ENCODE assay signal across 27 mouse cellular contexts in the genomic region with DNA sequence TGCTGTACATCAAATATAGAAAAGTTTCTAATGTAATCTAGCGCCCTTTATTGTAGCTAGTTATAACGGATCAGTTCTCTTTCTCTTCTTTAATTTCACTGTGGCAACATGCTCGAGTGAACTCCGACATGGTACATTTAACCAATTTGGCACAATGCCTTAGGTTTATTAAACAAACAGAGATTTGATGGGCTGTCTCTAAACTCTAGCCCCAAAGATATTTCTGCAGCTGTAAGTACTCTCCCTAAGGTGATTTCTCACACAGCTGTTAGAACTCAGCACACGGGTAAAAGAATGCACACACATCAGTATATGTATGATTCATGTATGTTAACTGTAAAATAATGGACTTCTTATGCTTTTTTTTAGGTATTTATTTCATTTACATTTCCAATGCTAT.
DNase-seq lines count a peak whose midpoint lies in the region; ATAC-seq and TF ChIP-seq lines count a peak whose summit lies in the region.
"Had no signal": no experiment of that assay in that cellular context is flagged by ENCODE, and none has a peak within 500 bp of the region (broad histone marks: within the 10 kb centered on the region; RNA-seq: fewer than 3 reads in every experiment).

No protein-coding gene starts in this region.

- 55% methylated on average over 5 of the region's 5 CpGs for WGBS in hindbrain, embryonic 16.5 days
- 89% methylated on average over 5 of the region's 5 CpGs for WGBS in hindbrain, embryonic 10.5 days
- 30% methylated on average over 5 of the region's 5 CpGs for WGBS in lung, embryonic 14.5 days
- WGBS in liver, embryonic 11.5 days, result 90% methylated on average over 5 of the region's 5 CpGs

- no peaks in the 10 kb centered on the region; the same call in 1 of the 2 replicates for H3K4me1 ChIP-seq in hindbrain, embryonic 16.5 days (ENCODE audit: control insufficient read depth, insufficient read depth, low read depth, low read length)
- H3K4me1 ChIP-seq in hindbrain, embryonic 10.5 days (replicated peaks), result no peaks in the 10 kb centered on the region
- no peaks in the 10 kb centered on the region for H3K4me1 ChIP-seq in lung, embryonic 14.5 days (ENCODE audit: insufficient read depth)
- no peaks in the 10 kb centered on the region for H3K4me1 ChIP-seq in liver, embryonic 11.5 days (replicated peaks; ENCODE audit: control insufficient read depth, insufficient read depth, low read length)
- H3K4me1 ChIP-seq: heart, embryonic 10.5 days; heart, embryonic 15.5 days; hindbrain, embryonic 15.5 days; intestine, embryonic 15.5 days; liver, embryonic 13.5 days; midbrain, embryonic 10.5 days; neural tube, embryonic 12.5 days had no signal

- no peak overlapping the region for H3K9ac ChIP-seq in hindbrain, embryonic 16.5 days (ENCODE audit: low read depth, low read length)
- no peak overlapping the region for H3K9ac ChIP-seq in lung, embryonic 14.5 days
- no peak overlapping the region for H3K9ac ChIP-seq in liver, embryonic 11.5 days (ENCODE audit: low read depth, low read length)
- H3K9ac ChIP-seq: heart, embryonic 15.5 days; hindbrain, embryonic 15.5 days; intestine, embryonic 15.5 days; liver, embryonic 13.5 days; neural tube, embryonic 12.5 days had no signal

- no peak overlapping the region for H3K4me2 ChIP-seq in hindbrain, embryonic 16.5 days (ENCODE audit: low read length)
- H3K4me2 ChIP-seq in lung, embryonic 14.5 days, result no peak overlapping the region
- H3K4me2 ChIP-seq in liver, embryonic 11.5 days, result no peak overlapping the region
- H3K4me2 ChIP-seq: heart, embryonic 15.5 days; hindbrain, embryonic 15.5 days; intestine, embryonic 15.5 days; liver, embryonic 13.5 days; neural tube, embryonic 12.5 days had no signal

- H3K27ac ChIP-seq in hindbrain, embryonic 16.5 days (ENCODE audit: low read depth, low read length), result no peak overlapping the region
- no peak overlapping the region for H3K27ac ChIP-seq in hindbrain, embryonic 10.5 days
- no peak overlapping the region for H3K27ac ChIP-seq in lung, embryonic 14.5 days (ENCODE audit: low read depth)
- no peak overlapping the region for H3K27ac ChIP-seq in liver, embryonic 11.5 days (ENCODE audit: low read depth, low read length)
- H3K27ac ChIP-seq: heart, embryonic 10.5 days; heart, embryonic 15.5 days; hindbrain, embryonic 15.5 days; intestine, embryonic 15.5 days; liver, embryonic 13.5 days; midbrain, embryonic 10.5 days; neural tube, embryonic 12.5 days had no signal

- no peaks in the 10 kb centered on the region for H3K27me3 ChIP-seq in hindbrain, embryonic 16.5 days (replicated peaks; ENCODE audit: control insufficient read depth, insufficient read depth, low read length)
- H3K27me3 ChIP-seq in hindbrain, embryonic 10.5 days (ENCODE audit: insufficient read depth, poor library complexity, severe bottlenecking), result no peaks in the 10 kb centered on the region
- H3K27me3 ChIP-seq in lung, embryonic 14.5 days (ENCODE audit: insufficient read depth, low read length), result no peaks in the 10 kb centered on the region
- no peaks in the 10 kb centered on the region for H3K27me3 ChIP-seq in liver, embryonic 11.5 days (replicated peaks; ENCODE audit: control insufficient read depth, insufficient read depth, low read length)
- H3K27me3 ChIP-seq: heart, embryonic 15.5 days; hindbrain, embryonic 15.5 days; intestine, embryonic 15.5 days; liver, embryonic 13.5 days; neural tube, embryonic 12.5 days had no signal

- no peaks in the 10 kb centered on the region for H3K9me3 ChIP-seq in hindbrain, embryonic 16.5 days (ENCODE audit: control insufficient read depth, low read length)
- H3K9me3 ChIP-seq in hindbrain, embryonic 10.5 days, result no peaks in the 10 kb centered on the region
- H3K9me3 ChIP-seq in lung, embryonic 14.5 days (ENCODE audit: low read depth, low read length), result no peaks in the 10 kb centered on the region
- no peaks in the 10 kb centered on the region for H3K9me3 ChIP-seq in liver, embryonic 11.5 days (ENCODE audit: control insufficient read depth, low read length)
- H3K9me3 ChIP-seq: heart, embryonic 10.5 days; heart, embryonic 15.5 days; hindbrain, embryonic 15.5 days; intestine, embryonic 15.5 days; liver, embryonic 13.5 days; midbrain, embryonic 10.5 days; neural tube, embryonic 12.5 days had no signal

- no peaks in the 10 kb centered on the region for H3K36me3 ChIP-seq in hindbrain, embryonic 16.5 days (ENCODE audit: control insufficient read depth, insufficient read depth, low read length)
- no peaks in the 10 kb centered on the region for H3K36me3 ChIP-seq in hindbrain, embryonic 10.5 days
- H3K36me3 ChIP-seq in lung, embryonic 14.5 days (ENCODE audit: insufficient read depth), result no peaks in the 10 kb centered on the region
- no peaks in the 10 kb centered on the region for H3K36me3 ChIP-seq in liver, embryonic 11.5 days (ENCODE audit: control insufficient read depth, insufficient read depth, low read length)
- H3K36me3 ChIP-seq: heart, embryonic 10.5 days; heart, embryonic 15.5 days; hindbrain, embryonic 15.5 days; intestine, embryonic 15.5 days; liver, embryonic 13.5 days; midbrain, embryonic 10.5 days; neural tube, embryonic 12.5 days had no signal

- no peak for DNase-seq in hindbrain, embryonic 10.5 days (ENCODE audit: low spot score)
- peak; percentile 73 for DNase-seq in lung, embryonic 14.5 days
- no peak for DNase-seq in lung, postnatal 25 days (ENCODE audit: low spot score)
- DNase-seq in retina, postnatal 1 day, result peak; percentile 26
- no peak for DNase-seq in retina, embryonic 14.5 days (ENCODE audit: low spot score)
- no peak for DNase-seq in liver, embryonic 11.5 days (ENCODE audit: low spot score)
- DNase-seq: adrenal gland, postnatal 10 days; B cell, adult 2 months; cerebellum, adult 11-12 months; cerebellum, postnatal 25 days; gastrocnemius, postnatal 25 days; heart, adult 11 months; kidney, adult 8-10 months; kidney, postnatal 4 days; left cerebral cortex, postnatal 4 days; liver, embryonic 13.5 days; thymus, postnatal 4 days had no signal

- H3K4me3 ChIP-seq in hindbrain, embryonic 16.5 days (ENCODE audit: low read length), result no peak overlapping the region
- no peak overlapping the region for H3K4me3 ChIP-seq in hindbrain, embryonic 10.5 days
- H3K4me3 ChIP-seq in lung, embryonic 14.5 days (ENCODE audit: low read depth, low read length), result no peak overlapping the region
- H3K4me3 ChIP-seq in liver, embryonic 11.5 days (ENCODE audit: low read depth, low read length), result no peak overlapping the region
- H3K4me3 ChIP-seq: heart, embryonic 10.5 days; heart, embryonic 15.5 days; hindbrain, embryonic 15.5 days; intestine, embryonic 15.5 days; liver, embryonic 13.5 days; midbrain, embryonic 10.5 days; myocyte; neural tube, embryonic 12.5 days had no signal

- ATAC-seq in hindbrain, embryonic 16.5 days, result 0 out of 2 replicates have a peak, but pooled peaks have one; percentile 50
- ATAC-seq in lung, embryonic 14.5 days (ENCODE audit: insufficient read depth), result peak; percentile 74; the same call in 1 of the 2 replicates
- ATAC-seq in liver, embryonic 11.5 days (replicated peaks; ENCODE audit: low FRiP score), result no peak
- ATAC-seq: forebrain, embryonic 14.5 days; intestine, embryonic 15.5 days; midbrain, embryonic 16.5 days had no signal

- TF ChIP-seq CTCF in lung, embryonic 14.5 days (IDR thresholded peaks at IDR 0.05; ENCODE audit: low read depth), result no peak

Comparison
In these comparisons a context has a peak if more than half of its experiments do, and no peak if none do; other contexts are left out.
1. DNase-seq: peak in lung, embryonic 14.5 days (single experiment) and retina, postnatal 1 day (single experiment); none in hindbrain, embryonic 10.5 days (single experiment), lung, postnatal 25 days (single experiment), retina, embryonic 14.5 days (single experiment) and liver, embryonic 11.5 days (single experiment).